Mouse (Mus musculus): ENCODE results near the gene Gm6096.
"Not testable (repeated sequence)": the region's sequence is repeated elsewhere in the genome, so short reads cannot be mapped to it uniquely, and the experiment has no call there.

The Gm6096 gene

GRCm38 (mm10) chr7:34250738-34251137, at the start of gene Gm6096:
Gene Gm6096 (plus strand): TSS chr7:34251038.
- DNase-seq = no peak

GRCm38 (mm10) chr7:34202147-34202546, 48.7 kb upstream of the Gm6096 start:
- DNase-seq = not testable (repeated sequence)

- DNase-seq = no peak
Measured at GRCm38 (mm10) chr7:34206331-34206730, 44.5 kb upstream of the Gm6096 start.

GRCm38 (mm10) chr7:34208027-34208745, 42.7 kb upstream of the Gm6096 start:
- no peak for DNase-seq

DNA sequence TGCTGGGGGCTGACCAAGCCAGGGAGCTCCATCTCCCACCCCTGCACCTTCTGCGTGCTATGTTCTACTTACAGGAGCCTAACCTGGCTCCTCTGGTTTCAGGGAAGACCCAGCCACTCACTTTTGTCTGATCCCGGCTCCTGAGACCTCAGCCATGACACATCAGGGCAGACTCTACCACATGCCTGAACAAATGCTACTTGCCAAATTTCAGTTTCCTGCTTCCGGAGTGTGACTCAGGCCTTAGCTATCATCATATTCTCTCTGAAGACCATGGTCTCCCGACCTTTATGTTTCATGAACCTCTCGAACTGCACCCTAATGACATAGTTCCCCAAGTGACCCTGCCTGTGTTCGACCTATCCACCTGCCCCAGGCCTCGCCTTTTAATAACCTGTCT, 37.6 kb upstream of the Gm6096 start:
- no peak for DNase-seq

- peak; percentile 63 for DNase-seq
Measured at GRCm38 (mm10) chr7:34214644-34215043, 36.2 kb upstream of the Gm6096 start.

DNA sequence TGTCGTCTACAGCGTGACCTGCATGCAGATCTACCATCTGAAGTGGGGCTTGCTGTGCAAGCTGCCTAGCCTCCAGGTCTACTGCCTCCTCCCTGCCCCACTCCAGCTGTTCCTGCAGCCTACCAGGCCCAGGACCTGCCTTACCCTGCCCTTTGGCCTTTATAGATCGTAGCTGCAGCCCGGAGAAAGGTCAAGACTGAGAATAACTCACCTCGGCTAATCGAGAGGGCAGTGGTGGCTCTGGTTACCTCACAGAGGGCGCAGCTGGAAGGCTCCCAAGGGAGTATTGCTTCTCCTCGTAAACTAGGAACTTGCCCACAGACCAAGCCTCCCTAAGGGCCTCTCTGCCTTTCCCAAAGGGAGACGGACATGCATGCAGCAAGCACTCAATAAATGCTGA, 35.4 kb upstream of the Gm6096 start:
- DNase-seq = no peak

DNA sequence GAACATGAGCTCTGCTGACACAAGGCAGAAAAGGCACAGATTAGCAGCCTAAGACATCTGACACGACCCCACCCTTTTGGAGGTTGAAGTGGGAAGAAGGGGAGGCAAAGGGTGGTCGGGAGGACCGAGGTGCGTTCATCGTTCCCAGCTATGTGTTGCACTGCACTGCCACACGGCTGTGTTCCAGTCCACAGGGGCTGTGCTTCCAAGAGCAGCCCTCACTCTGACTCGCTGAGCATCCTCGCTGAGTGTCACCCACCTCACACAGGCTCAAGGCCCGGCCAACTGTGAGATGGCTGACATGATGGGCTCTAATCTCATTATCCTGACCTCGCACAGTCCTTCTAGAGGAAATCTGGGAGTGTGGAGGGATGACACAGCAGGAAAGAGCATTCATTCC, 34.4 kb upstream of the Gm6096 start:
- no peak for DNase-seq

DNA sequence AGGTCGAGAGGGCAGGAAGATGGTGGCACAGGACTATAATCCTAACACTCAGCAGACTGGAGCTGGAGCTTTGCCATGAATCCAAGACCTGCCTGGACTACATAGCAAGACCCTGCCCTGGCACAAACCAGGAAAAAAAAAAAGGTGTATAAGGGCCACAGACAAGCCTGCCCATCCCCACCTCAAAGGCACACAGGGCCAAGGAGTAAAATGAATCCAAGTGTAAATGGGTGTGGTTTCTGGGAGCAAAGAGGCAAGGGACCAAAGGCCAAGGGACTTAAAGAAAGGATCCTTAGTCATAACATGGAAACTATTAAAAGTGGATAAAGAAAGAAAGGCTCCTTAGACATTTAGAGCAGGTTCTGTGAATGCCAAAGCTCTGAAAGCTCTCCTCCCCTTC, 32.3 kb upstream of the Gm6096 start:
- DNase-seq = no peak

- no peak for DNase-seq
Measured at GRCm38 (mm10) chr7:34221594-34222250, 29.1 kb upstream of the Gm6096 start.

- DNase-seq = no peak
Measured at GRCm38 (mm10) chr7:34222340-34222739, 28.5 kb upstream of the Gm6096 start.

GRCm38 (mm10) chr7:34224308-34224707, 26.5 kb upstream of the Gm6096 start:
- DNase-seq = no peak

- DNase-seq = no peak
Measured at GRCm38 (mm10) chr7:34226086-34226485, 24.8 kb upstream of the Gm6096 start.

DNA sequence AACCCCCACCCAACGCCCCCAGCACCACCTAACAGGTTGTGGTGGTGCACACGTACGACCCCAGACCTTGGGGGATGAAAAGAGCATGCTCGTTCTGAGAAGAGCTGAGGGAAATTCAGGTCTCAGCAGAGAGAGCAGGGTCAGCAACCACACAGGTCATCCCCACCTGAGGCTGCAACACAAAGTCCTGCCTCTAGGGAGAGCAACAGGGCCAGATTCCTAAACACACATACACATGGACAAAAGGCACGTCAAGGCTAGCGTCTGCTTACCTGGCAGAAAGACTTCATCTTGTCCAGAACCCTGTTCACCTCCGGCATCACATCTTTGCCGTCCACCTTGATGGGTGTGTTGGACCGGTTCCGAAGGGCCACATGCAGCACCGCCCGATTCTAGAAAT, 24.0 kb upstream of the Gm6096 start:
- DNase-seq = no peak

GRCm38 (mm10) chr7:34228641-34229040, 22.2 kb upstream of the Gm6096 start:
- DNase-seq = peak; percentile 34

GRCm38 (mm10) chr7:34229153-34229552, 21.7 kb upstream of the Gm6096 start:
- no peak for DNase-seq

GRCm38 (mm10) chr7:34229691-34230111, 21.1 kb upstream of the Gm6096 start:
- DNase-seq = peak; percentile 47

DNA sequence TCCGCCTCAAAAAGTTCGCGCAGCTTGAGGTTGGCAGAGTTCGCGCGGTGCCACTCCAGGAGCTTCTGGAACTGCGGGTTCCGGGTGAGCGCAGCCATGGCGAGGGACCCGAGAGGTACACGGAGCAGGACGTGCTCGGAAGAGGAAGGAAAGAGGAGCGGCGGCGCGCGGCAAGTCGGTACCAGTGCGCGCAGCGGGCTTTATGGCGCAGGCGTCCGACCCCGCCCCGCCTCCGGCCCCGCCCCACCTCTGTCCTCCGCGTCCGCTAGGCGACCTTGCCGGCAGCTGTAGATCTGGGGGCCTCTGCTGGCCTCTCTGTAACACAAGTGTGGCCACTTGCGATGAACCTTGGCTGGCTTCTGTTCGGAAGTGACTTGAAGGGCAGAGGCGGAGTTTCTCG, 20.7 kb upstream of the Gm6096 start, which contains the start of gene Gpi1:
TSS of gene Gpi1 (minus strand) at position 221 of the 400 bp plus-strand sequence.
- DNase-seq = peak; percentile 89

GRCm38 (mm10) chr7:34232785-34233725, 17.8 kb upstream of the Gm6096 start:
- no peak for DNase-seq

DNA sequence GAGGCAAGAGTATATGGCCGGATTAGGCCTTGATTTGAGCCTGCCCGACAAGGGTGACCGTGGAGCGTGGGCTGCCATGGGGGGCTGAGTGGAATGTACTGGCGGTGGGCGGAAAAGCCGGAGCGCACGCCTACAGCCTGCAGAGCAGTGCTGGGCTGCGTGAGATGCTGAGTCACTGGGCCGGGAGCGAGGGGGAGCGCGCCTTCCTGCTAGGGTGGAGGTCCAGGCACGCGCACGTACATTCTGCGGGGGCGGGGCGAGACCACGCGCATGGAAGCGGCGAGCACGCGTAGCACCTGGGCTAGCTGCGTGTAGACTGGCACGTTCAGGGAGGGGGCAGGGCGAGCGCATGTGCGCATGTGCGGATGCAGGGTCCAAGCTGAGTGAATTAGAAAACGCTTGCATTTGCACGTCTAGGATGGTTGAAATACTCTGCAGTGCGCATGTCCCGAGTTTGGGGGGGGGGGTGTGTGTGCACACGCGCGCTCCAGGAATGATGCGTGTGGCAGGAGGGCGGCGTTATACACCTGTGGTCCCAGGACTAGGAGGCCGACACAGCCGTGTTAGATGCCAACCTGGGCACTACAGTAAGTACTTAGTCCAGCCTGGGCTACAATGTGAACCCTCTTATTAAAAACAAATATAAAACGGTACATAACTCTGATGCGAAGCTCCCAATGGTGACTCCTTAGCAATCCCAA, 16.8 kb upstream of the Gm6096 start:
- peak; percentile 99 for DNase-seq

DNA sequence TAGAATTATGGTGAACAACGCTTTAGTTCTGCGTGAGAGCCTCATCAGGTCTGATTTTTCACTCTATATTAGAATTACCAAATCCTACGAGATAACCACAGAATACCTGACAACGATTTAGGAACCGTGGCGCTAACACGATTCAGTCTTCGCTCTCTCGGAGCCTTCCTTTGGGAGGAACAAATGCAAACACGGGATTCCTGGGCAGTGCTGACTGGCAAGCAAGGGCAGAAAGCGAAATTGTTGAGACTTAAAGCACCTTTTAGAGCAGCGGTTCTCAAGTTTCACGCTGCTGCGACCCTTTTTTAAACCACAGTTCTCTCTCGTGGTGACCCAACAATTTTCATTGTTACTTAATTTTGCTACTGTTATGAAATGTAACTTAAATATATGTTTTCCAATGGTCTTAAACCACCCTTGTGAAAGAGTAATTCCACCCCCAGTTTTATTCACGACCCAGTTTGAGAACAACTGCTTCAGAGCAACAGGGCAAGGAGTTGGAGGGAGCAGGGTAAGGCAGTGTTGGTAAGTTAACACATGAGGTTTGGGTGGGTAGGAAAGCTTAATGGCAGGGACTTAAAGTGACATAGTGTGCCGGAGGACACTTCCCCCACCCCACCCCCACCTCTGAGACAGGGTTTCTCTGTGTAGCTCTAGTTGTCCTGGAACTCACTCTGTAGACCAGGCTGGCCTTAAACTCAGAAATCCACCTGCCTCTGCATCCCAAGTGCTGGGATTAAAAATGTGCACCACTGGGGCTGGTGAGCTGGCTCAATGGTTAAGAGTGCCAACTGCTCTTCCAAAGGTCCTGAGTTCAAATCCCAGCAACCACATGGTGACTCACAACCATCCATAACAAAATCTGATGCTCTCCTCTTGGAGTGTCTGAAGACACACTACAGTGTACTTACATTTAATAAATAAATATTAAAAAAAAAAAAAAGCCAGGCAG, 16.0 kb upstream of the Gm6096 start:
- no peak for DNase-seq
